Mouse (Mus musculus) lung, postnatal 36 days (tissue): ENCODE measurements around the gene Arhgap4.
A peak's percentile ranks its signal among the peaks of the same experiment; 100 is the strongest.

ENCODE experiments used
- DNase-seq: peaks from one replicate; pipeline ENCODE4 v3.0.0; 2022; ENCODE audit warnings: mixed read lengths

Arhgap4 gene

DNA sequence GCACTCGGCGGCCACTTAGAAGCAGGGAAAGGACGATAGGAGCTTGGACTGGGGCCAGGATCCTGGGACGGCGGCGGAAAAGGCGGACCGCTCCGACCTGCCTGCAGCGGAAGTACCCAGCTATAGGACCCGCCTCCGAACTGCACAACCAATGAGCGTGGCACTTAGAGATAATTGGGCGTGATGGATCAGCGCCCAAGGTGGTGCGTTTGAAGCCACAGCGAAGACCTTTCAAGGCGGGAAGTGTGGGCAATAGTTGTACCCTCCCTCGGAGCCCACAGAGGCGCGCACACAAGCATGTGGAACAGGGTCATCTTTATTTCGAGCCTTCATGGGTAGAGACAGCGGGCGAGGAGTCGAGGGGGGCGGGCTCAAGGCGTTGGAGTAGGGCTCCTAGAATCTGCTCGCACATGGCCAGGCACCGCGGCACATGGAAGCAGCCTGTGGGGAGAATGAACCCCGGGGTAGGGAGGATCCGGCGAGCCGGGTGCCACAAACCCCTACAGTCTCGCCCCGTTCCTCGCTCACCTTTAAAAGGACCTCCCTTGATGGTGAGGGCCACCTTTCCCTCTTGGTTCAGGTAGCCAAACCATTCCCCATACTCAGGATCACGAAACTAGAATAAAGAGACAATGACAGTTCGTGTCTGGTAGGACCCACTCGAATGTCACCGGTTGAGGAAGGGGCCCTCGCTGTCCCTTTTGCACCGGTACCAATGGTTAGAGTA is at the start of gene Arhgap4, which contains the start of gene Naa10:
Arhgap4 (minus strand) TSS at position 48 of the 727 bp plus-strand sequence.
Naa10 (minus strand) TSS at position 122 of the 727 bp plus-strand sequence.
- DNase-seq: peak; percentile 92

GRCm38 (mm10) chrX:73970781-73971180 is 49.1 kb upstream of the Arhgap4 start:
- no peak for DNase-seq

- no peak for DNase-seq
Observed at GRCm38 (mm10) chrX:73969729-73970128, 48.1 kb upstream of the Arhgap4 start.

DNA sequence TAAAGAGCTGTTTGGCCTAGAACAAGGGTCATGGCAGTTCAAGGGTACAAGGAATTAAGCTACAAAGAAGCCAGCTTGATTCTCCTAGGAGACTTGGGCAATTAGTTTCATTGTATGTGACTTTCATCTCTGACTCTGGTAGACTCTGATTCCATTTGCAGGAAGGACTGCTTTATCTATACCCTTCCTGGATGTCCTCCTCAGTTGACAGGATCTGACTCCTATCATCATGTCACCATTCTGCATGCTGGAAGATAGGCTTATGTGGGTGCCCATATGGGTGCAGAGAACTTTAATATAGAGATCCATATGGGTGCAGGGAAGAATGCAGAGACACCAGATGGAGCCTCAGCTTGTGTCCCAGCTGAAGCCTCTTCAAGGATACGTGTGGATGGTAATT is 47.5 kb upstream of the Arhgap4 start:
- no peak for DNase-seq

- peak; percentile 93 for DNase-seq
Observed at GRCm38 (mm10) chrX:73967177-73968075, 45.8 kb upstream of the Arhgap4 start.

GRCm38 (mm10) chrX:73966248-73967176 is 44.8 kb upstream of the Arhgap4 start, which contains the start of gene Hcfc1:
Gene Hcfc1 (minus strand): TSS chrX:73966357.
- DNase-seq: peak; percentile 93

DNA sequence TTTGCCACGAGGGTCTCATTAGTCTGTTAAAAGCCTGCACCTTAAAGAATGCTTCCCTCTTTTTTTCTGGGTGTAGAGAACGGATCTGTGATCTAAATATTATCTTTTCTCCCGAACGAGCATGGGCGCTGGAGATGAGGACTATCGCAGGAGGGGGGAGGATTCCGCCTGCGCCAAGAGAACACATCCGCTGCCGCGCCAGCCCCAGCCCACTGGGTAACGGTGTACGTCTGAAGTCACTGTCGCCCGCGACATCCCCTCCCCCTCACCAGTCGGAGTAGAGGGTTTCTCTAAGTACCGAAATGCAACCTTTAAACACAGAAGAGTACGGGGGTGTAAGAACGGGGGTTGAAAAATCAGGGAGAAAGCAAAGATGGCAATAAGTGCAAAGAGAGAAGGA is 43.6 kb upstream of the Arhgap4 start:
- DNase-seq: peak; percentile 65

GRCm38 (mm10) chrX:73964363-73964762 is 42.7 kb upstream of the Arhgap4 start:
- peak; percentile 71 for DNase-seq

DNA sequence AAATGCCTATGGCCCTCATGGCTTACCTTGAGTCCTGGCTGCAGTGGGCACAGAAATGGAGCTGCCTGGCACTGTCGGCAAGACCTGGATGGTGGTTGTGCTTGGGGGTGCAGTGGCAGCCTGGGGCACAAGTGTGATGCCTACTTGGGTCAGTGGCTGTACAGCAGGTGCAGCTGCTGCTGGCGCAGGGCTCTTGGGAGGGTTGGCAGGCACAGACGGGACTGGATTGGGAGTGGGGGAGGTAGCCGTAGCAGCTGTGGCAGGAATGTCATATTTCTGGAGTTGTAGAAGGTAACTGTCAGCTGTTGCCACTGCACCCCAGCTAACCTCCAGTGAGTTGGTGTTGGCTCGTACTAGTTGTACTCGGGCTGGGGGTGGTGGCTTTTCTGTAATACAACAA is 33.3 kb upstream of the Arhgap4 start:
- no peak for DNase-seq

DNA sequence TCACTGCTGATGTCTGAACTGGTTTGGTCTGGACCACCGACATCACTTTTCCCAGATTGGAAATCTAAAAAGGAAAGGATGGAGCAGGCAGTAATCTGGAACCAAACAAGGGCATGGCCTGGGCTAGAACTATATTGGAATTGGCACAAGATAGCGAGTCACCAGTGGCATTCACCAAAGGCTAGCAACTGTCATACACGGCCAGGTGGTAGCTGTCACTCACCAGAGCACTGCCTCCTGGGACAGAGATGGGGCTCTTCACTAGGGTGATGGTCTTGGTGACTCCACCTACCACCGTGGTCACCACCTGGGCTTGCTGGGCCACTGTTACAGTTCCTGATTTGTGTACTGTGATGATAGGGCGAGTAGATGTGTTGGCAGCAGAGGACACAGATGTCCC is 30.9 kb upstream of the Arhgap4 start:
- no peak for DNase-seq

DNA sequence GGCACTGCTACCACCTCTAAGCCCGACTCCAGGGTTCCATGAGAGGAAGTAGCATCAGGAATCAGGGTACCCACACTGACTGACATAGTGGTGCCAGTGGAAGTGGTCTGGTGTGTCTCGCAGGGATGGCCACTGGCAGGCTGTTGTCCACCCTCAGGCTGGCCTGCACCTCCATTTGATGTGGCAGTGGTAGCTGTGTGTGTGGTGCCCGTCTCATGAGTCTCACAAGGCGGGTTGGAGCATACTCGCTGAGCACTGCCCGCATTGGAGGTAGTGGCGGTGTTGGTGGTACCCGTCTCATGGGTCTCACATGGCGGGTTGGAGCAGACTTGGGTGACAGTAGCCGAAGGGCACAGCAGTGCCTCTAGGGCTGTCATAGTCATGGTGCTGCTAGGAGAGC is 27.7 kb upstream of the Arhgap4 start:
- DNase-seq: no peak

GRCm38 (mm10) chrX:73948647-73949046 is 27.0 kb upstream of the Arhgap4 start:
- peak; percentile 84 for DNase-seq

- no peak for DNase-seq
Observed at GRCm38 (mm10) chrX:73946896-73947295, 25.2 kb upstream of the Arhgap4 start.

DNA sequence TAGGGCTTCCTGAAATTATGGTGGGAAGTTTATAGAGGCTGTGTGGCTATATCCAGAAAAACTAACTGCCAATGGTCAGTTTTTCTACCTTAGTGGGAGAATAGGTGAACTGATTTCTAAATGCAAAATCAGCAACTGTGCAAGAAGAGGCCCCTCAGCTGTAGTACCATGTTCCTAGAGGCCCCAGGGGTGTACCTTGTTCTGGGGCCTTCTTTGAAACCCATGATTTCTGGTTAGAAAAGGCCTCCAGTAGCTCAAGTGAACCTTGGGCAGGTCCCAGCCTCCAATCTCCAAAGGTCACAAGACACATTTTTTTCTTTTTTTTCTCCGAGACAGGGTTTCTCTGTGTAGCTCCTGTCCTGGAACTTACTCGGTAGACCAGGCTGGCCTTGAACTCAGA is 20.6 kb upstream of the Arhgap4 start:
- DNase-seq: no peak

GRCm38 (mm10) chrX:73941860-73942259 is 20.2 kb upstream of the Arhgap4 start:
- no peak for DNase-seq

DNA sequence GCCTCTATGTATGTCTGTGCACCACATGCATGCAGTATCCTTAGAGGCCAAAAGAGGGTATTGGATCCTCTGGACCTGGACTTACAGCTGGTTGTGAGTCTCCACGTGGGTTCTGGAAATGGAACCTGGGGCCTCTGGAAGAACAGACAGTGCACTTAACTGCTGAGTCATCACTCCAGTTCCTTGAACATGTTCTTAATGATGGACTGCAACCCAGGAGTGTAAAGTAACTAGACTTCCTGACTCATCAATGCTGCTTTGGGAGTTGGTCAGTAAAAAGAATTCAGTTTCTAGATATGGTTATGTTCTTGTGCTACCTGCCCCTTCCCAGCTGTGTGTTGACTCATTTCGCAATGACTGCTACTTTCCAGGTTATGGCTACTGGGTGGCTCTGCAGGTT is 10.2 kb upstream of the Arhgap4 start:
- no peak for DNase-seq

DNA sequence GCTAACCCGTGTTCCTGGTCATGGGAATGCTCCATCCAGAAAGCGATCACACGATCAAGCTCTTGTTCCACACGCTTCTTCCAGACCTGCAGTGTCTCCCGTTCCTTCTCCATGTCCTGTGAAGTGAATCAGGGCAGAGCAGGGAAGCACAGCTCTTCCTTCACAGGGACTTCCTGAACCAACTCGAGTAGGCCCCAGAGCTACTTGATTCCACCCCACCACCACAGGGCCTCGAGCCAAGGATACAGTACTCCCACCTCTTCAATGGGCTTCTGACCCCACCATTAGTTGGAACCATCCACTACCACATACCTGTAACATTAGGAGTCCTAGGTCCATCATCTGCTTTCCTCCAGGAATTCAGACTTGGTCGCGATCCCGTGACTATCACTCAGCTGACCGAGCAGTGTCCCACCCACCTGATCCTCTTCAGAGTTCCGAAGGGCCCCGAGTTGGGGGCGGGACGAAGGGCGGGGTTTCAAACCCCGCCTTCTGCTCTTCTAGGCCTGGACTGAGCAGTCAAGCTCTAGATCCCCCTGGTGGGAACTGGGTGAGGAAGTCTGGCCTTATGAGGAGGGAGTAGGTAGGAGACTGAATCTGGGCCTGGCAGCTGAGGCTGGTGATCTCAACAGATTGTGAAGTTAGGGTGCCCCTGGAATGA is 8.9 kb upstream of the Arhgap4 start, which contains the start of gene Renbp:
Renbp (minus strand) TSS at position 449 of the 661 bp plus-strand sequence.
- DNase-seq: peak; percentile 89

DNA sequence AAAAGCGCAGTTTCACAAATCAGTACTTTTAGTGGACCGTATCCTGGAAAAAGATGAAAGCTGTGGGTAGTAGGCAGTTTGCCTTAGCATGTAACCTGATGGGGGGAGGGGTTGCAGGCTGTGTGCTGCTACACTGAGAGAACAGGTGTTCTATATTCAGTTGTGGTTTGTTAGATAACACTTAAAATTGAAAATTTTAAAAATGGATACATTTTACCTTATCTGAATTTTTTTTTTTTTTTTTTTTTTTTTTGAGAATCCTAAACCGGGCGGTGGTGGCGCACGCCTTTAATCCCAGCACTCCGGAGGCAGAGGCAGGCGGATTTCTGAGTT is 846 bp upstream of the Arhgap4 start:
- DNase-seq: no peak

- no peak for DNase-seq
Observed at GRCm38 (mm10) chrX:73921285-73921822, 316 bp downstream of the Arhgap4 start.

- no peak for DNase-seq
Observed at GRCm38 (mm10) chrX:73918631-73919030, 3.0 kb downstream of the Arhgap4 start.

DNA sequence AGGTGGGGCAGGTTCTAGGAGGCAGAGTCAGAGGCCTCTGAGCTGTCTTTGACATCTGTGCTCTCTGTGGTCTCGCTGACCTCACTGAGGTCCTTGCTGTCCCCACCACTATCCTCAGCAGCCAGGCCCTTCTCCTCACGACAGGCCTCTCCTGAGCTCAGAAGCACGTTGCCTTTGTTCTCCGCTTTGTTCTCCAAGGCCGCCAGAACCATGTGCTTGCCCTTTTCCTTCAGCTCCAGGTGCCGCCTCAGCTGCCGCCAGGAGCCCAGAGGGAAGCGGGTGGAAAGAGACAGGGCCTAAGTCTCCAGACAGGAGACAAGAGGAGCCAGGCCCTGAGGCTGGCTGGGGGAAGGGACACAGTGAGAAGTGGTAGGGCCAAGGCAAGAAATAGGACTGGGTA is 4.7 kb downstream of the Arhgap4 start:
- DNase-seq: no peak
